Mouse (Mus musculus) retina, embryonic 14.5 days (tissue): ENCODE data around the gene Rtl10.
A peak's percentile ranks its signal among the peaks of the same experiment; 100 is the strongest.

Experiments used
- DNase-seq: peaks from one replicate; pipeline ENCODE4 v3.0.0-alpha.2; 2015; ENCODE audit warnings: low spot score

Rtl10 gene

DNA sequence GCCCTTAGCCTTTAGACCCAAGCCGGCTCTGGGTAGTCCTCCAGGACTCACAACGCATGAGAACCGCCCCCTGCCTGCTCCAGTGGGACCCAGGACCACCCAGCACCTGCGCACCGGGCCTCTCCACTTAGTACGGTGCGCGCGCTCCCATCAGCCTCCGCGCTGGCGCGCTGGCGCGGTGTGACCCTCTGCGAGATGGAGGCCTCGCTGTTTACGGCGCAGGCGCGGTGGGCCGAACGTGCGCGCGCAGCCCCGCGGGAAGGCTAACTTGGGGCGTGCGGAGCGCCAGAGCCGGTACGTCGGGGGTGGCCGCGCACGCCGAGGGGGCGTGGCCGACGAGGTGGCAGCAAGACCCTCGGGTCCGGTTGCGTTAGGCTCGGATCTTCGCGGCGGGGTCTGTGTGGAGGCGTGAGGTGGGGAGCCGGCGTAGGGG lies at the start of gene Rtl10, which contains the start of gene Gnb1l:
Gene Rtl10 (plus strand): TSS at position 344 of the 433 bp plus-strand sequence.
Gene Gnb1l (plus strand): TSS at position 156 of the 433 bp plus-strand sequence.
- peak; percentile 96 for DNase-seq

DNA sequence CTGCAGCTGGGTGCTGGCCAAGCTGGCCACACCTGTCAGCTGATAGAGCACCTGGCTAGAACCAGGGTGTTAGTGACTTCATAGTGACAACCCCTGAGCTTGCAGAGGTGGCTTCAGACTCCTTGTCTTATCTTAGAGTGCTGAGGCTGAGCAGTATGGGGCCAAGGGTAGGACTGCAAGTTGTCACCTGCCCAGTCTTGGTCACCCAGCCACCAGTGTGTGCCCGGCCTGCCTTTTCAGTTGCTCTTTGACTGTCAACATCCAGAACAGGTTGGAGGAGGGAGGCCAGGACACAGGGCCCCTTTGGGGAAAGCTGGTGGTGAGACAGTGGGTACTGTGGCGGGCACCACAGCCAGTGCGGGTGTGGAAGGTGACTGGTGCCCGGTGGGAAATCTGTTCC lies 49.7 kb upstream of the Rtl10 start:
- DNase-seq = no peak

DNA sequence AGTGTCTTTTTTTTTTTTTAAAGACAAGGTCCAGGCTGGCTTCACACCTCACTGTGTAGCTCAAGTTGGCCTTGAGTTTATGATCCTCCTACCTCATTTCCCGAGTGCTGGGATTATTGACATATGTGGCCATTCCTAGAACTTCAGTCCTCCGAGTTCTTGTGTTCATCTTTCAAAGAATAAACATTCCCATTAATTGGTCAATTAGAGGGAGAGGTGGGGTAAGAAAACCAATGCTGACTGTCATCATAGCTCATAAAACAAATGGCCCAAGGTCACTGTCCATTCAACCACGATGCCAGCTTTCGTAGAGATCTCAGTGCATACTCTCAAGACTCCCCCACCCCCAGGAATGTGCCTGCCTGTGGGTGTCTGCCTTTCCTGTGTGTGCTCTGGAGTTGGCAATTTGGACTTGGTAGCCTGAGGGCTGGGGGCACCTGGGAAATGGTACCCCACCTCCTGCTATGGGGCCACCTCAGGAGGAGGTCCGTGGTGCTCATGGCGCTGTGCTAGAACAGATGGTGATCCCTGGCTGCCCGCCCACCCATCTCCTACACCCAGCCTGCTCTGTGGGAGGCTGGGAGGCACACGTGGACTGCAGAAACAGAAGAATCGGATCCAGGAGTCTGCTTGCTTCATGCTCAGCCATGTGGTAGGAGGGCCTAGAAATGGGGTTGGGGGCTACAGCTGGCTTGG lies 47.1 kb upstream of the Rtl10 start:
- DNase-seq = peak; percentile 54

- no peak for DNase-seq
These were observed 46.3 kb upstream of the Rtl10 start for GRCm38 (mm10) chr16:18452361-18452862.

DNA sequence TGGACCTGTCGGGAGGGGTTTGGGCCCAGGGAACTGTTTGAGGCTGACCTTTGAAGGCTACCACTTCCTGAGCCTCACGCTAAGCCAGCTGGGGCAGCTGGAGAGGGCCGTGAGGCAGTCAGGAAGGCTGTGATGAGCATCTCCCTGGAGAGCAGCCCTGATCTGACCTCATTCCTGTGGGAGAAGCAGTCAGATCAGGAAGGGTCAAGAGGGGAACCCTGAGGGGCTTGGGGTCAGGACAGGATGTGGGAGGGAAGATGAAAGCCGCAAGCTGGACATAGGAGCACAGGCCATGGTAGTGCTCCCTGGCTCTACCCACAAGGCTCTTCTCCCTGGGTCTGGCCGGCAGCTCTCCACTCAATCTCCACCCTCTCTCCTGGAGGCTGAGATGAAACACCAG lies 44.9 kb upstream of the Rtl10 start:
- peak; percentile 27 for DNase-seq

GRCm38 (mm10) chr16:18455407-18455806 lies 43.3 kb upstream of the Rtl10 start:
- DNase-seq = no peak

DNA sequence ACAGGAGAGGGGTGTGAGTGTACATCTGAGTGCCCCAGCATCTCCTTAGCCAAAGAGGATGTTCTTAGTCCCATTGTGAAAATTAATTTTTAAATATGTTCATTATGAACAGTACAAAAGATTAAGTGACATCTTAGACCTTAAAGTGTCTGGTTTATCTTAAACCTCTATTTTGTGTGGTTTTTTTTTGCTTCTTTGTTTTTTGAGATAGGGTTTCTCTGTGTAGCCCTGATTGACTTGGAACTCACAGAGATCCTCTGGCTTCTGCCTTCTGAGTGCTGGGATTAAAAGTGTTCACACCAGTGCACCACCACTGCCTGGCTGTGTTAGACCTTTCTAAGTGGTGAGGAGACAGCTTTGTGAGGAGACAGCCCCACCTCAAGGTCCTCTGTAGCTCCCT lies 40.0 kb upstream of the Rtl10 start:
- DNase-seq = no peak

DNA sequence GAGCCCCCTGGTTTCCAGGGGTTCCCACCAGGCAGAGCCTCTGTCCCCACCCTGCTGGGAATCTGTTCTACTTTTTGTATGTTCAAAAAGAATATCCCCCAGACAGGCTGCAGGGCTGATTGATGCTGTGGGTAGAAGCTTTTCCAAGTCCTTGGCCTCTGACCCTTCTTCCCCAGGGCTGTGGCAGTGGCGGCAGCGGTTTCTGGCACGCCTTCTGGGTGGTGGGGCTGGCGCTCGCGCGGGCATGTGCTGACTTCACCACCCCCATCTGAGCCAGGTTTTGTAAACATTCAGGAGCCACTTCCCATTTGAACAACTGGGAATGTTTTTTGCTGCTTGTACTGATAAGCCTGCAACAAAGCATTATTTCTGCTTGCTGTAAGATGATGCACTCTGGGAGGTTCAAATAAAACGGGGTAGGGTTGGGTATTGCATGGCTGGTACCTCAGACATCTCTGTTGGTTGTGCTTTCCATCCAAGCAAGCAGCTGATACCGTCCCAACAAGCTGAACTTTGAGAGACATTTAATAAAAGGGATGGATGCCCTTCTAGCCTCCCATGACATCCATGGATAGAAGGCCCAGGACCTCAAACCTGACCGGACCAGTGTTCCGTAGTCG lies 39.3 kb upstream of the Rtl10 start:
- peak; percentile 23 for DNase-seq

DNA sequence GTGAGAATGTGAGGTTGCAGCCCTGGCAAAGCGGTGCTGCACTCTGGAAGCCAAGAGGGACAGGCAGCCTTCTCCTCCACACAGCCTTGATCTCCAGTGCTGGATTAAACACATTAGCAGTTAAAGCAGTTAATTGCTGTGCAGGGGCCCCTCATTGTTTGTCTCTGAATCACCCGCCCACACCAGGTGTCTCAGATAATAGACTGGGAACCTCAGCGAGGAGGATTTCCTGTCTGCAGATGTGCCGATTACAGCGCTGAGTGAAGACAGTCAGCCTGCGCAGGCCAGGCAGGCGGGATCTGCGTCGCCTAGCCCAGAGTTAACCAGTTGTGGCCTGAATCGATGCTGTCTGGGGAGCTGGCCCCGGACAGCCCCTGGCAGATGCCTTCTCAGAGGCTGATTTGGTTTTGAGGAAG lies 38.7 kb upstream of the Rtl10 start:
- DNase-seq = peak; percentile 76

- no peak for DNase-seq
These were observed 37.9 kb upstream of the Rtl10 start for GRCm38 (mm10) chr16:18460826-18461225.

GRCm38 (mm10) chr16:18462031-18462430 lies 36.7 kb upstream of the Rtl10 start:
- no peak for DNase-seq

DNA sequence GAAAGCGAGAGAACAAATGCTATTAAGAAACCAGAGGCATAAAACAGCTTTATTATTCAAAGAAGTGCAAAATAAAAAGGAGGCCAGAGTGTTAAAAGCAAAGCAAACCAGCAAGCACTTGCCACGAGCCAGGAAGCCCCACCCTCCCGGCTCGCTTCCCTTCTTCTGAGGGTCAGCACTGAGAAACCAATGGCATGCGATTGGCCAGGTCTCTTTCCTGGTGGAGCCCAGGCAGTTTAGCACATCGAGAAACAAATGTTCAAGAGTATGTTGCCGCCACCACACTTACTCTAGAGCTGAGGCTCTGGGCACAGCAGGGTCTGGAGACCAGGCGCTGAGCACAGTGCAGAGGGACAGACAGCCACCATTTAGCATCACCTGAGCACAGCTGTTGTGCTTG lies 36.1 kb upstream of the Rtl10 start:
- DNase-seq = no peak

GRCm38 (mm10) chr16:18464271-18464670 lies 34.4 kb upstream of the Rtl10 start:
- DNase-seq = no peak

DNA sequence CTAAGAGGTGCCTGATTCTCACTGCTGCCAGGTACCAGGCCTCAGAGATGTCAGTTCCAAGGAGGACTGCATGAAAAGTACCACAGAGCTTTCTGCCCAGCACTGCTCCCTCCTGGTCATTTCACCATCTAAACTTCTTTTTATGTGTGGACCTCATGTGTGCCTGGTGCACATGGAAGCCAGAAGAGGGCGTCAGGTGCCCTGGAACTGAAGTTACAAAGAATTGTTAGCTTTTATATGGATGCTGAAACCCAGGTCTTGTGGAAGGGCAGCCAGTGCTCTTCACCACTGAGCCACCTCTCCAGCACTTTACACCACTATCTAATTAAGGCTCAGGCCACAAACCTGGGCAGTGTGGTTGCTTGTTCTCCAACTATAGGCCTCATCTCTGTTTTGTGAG lies 27.9 kb upstream of the Rtl10 start:
- no peak for DNase-seq

GRCm38 (mm10) chr16:18471381-18471955 lies 27.2 kb upstream of the Rtl10 start:
- DNase-seq = no peak

DNA sequence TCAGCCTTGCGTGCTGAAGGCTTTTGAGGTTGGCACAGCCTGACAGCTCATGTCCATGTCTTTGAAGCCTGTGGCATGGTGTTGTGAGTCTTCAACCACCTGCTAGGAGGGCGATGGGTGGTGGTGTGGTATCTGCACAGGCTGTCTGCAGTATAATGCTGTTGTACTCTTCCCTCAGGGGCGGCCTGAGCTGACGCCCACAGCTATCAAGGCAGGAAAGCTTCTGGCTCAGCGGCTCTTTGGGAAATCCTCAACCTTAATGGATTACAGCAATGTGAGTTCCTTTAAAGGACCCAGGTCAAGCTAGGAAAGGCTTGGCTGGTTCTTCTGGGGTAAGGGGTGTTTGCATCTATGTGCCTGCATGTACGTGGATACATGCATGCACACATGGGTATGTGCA lies 26.7 kb upstream of the Rtl10 start:
- DNase-seq = no peak

GRCm38 (mm10) chr16:18472416-18472815 lies 26.3 kb upstream of the Rtl10 start:
- DNase-seq = peak; percentile 50

- DNase-seq = no peak
These were observed 25.7 kb upstream of the Rtl10 start for GRCm38 (mm10) chr16:18472976-18473375.

DNA sequence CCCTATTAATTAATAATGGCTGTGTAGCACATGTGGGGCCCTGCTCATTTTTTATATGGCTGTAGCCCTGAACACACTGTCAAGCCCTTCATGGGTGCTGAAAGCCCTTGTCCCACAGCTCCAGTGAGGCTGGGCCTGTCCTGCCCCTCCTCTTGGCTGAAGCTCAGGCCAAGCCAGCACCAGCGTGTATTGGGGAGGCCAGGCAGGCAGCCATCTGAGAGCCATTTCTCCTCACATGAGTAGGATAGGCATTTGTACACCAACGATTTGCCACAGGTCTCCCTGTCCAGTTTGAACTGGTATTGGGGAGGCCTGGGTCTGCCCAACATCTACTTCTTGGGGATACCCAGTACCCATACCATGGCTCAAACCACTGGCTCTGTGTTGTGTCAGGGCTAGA lies 24.7 kb upstream of the Rtl10 start:
- DNase-seq = no peak

GRCm38 (mm10) chr16:18477996-18478395 lies 20.7 kb upstream of the Rtl10 start:
- DNase-seq = no peak

DNA sequence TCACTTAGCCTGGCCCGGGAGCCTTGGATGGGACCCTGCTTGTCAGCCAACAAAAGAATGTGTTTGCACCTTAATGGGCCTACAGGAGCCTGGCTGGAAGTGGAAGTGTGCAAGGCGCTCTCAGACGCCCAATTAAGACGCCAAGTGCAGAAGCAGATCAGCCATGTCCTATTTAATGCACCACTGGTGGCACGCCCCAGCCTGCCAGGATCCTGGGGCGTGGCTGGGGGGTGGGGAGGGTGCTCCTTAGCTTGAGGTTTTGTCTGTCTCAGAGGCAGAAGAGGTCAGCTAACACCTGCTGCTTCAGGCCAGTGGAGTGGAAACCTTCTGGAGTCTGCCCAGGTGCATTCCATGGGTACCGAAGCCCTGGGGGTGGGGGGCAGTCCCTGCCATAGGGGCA lies 19.0 kb upstream of the Rtl10 start:
- peak; percentile 58 for DNase-seq

DNA sequence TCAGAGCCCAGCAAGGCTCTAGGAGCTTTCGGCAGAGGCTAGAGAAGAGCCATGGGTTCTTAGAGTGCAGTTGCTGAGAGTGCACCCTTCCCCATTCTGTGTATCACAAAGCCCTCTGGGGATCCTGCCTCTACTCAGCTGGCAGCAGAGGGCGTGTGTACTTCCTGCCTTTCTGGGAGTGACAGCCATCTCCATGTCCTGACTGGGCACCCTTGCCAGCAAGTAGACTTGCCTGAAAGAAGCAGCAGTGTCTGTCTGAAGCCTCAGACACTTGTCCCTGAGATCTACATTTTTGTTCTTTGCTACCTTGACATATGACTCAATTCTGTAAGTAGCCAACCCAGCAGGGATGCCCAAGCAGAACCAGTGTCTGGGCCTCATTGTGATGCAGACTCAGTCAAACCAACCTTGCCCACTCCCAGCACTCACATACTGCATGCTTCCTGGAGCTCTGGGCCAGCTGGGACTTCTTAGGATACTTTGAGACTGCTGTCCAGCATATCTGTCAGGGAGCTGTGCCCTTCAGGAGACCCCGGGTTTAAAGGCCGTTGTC lies 17.7 kb upstream of the Rtl10 start:
- DNase-seq = no peak

GRCm38 (mm10) chr16:18482431-18482830 lies 16.3 kb upstream of the Rtl10 start:
- no peak for DNase-seq
